Mouse (Mus musculus) hindbrain, embryonic 12.5 days (tissue): ENCODE data around the gene Elmo3. TPM values are rescaled to one million over a fixed set of nuclear protein-coding genes. Genes with fewer than 3 reads are reported as not detected.

Experiments used
- ATAC-seq: fragments of 200-750 bp; cut with Nextera tagmentation; 2 replicates; pipeline ENCODE4 v1.8.0; 2017; ENCODE audit warnings: moderate TSS enrichment; ENCODE audit not compliant: low FRiP score
- H3K27ac ChIP-seq: fragments of 300-500 bp; sonication (generic); 2 replicates; pipeline ENCODE4 v1.5.1; 2016; ENCODE audit warnings: mild to moderate bottlenecking
- H3K27me3 ChIP-seq: fragments of 300-500 bp; sonication (generic); 2 replicates; pipeline ENCODE4 v1.6.1; 2016; ENCODE audit warnings: mild to moderate bottlenecking
- H3K36me3 ChIP-seq: fragments of 300-500 bp; sonication (generic); 2 replicates; pipeline ENCODE4 v1.6.1; 2016; ENCODE audit warnings: mild to moderate bottlenecking
- H3K4me1 ChIP-seq: fragments of 300-500 bp; sonication (generic); 2 replicates; pipeline ENCODE4 v1.6.1; 2016
- H3K4me2 ChIP-seq: fragments of 300-500 bp; sonication (generic); replicated peaks from 2 replicates; pipeline ENCODE4 v1.6.1; 2016; ENCODE audit warnings: mild to moderate bottlenecking
- H3K4me3 ChIP-seq: fragments of 300-500 bp; sonication (generic); 2 replicates; pipeline ENCODE4 v1.5.1; 2016; ENCODE audit warnings: mild to moderate bottlenecking
- H3K9ac ChIP-seq: fragments of 300-500 bp; sonication (generic); 2 replicates; pipeline ENCODE4 v1.6.1; 2016; ENCODE audit warnings: mild to moderate bottlenecking, moderate library complexity
- H3K9me3 ChIP-seq: fragments of 300-500 bp; sonication (generic); replicated peaks from 2 replicates; pipeline ENCODE4 v1.6.1; 2016; ENCODE audit warnings: mild to moderate bottlenecking
- WGBS: fragments of 180-500 bp; shearing (Covaris S2); methylation state at CpG from one replicate; pipeline ENCODE4 v1.1.7; 2016; 5-methylcytosine and 5-hydroxymethylcytosine counted together
- polyA plus RNA-seq: library from polyadenylated mRNA; unstranded; fragments of >200 nt; fragmentation: Nextera tagmentation; extraction: Ambion mirVana; gene quantifications from 2 replicates; pipeline ENCODE4 v1.2.1, GENCODE M21; 2016

The Elmo3 gene
- polyA plus RNA-seq, 1 experiment from 2014 or later, result 3.2 TPM

- Histone ChIP-seq H3K27me3 (peaks cover 34% of the 10 kb centered on the region), H3K4me1 (peaks cover 29% of the 10 kb centered on the region), H3K4me3 (no peak overlapping the region), H3K4me2 (no peak overlapping the region), H3K27ac (no peak overlapping the region), H3K9me3 (no peaks in the 10 kb centered on the region), H3K36me3 (no peaks in the 10 kb centered on the region), H3K9ac (no peak overlapping the region)
- 67% methylated on average over 19 of the region's 19 CpGs for WGBS
- ATAC-seq, result no peak
Observed at GRCm38 (mm10) chr8:105293405-105293804, 12.0 kb upstream of the Elmo3 start.

DNA sequence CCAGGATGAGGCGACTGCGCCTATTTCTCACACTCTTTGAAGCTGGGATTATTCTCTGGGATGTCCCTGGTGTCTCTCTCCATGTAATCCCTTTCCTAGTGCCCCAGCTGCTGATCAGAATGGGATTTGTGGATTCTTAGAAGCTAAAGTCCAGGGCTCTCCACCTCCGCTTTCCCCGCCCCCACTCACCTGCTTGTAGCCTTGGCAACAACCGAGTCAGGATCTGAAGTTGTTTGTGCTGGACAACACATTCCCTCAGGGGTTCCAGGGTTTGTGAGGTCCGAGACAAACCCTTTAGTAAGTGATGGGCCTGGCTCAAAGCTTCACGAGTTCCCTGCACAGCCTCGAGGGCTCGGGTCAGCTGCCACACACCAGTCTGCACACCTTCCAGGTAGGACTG is 10.6 kb upstream of the Elmo3 start:
- Histone ChIP-seq H3K4me1 (peaks cover 30% of the 10 kb centered on the region), H3K27me3 (peaks cover 33% of the 10 kb centered on the region), H3K36me3 (peaks cover 5% of the 10 kb centered on the region), H3K4me3 (no peak overlapping the region), H3K9me3 (no peaks in the 10 kb centered on the region), H3K4me2 (no peak overlapping the region), H3K9ac (no peak overlapping the region), H3K27ac (no peak overlapping the region)
- 71% methylated on average over 9 of the region's 9 CpGs for WGBS
- no peak for ATAC-seq

GRCm38 (mm10) chr8:105295256-105295655 is 10.1 kb upstream of the Elmo3 start:
- no peak for ATAC-seq
- peaks cover 10% of the 10 kb centered on the region for H3K36me3 ChIP-seq
- no peak overlapping the region for H3K27ac ChIP-seq
- peaks cover 29% of the 10 kb centered on the region for H3K27me3 ChIP-seq
- no peak overlapping the region for H3K9ac ChIP-seq
- peaks cover 25% of the 10 kb centered on the region for H3K4me1 ChIP-seq
- H3K9me3 ChIP-seq, result no peaks in the 10 kb centered on the region
- no peak overlapping the region for H3K4me2 ChIP-seq
- H3K4me3 ChIP-seq, result no peak overlapping the region
- WGBS, result 76% methylated on average over 11 of the region's 11 CpGs

- Histone ChIP-seq H3K9me3 (no peaks in the 10 kb centered on the region), H3K27ac (0 out of 2 replicates have a peak within 1 kb of the TSS, but pooled peaks have one; percentile 53), H3K4me3 (0 out of 2 replicates have a peak within 1 kb of the TSS, but pooled peaks have one; percentile 97), H3K27me3 (peaks cover 23% of the 10 kb centered on the region), H3K36me3 (peaks cover 16% of the 10 kb centered on the region), H3K4me1 (peaks cover 18% of the 10 kb centered on the region), H3K4me2 (peak within 1 kb of the TSS; percentile 99), H3K9ac (no peak within 1 kb of the TSS)
- ATAC-seq, result no peak
- WGBS, result 70% methylated on average over 11 of the region's 11 CpGs
Observed at GRCm38 (mm10) chr8:105295895-105296573, 9.4 kb upstream of the Elmo3 start, which contains the start of gene Exoc3l. Gene Exoc3l, minus strand, starts transcription at chr8:105296101.

GRCm38 (mm10) chr8:105297511-105298192 is 7.7 kb upstream of the Elmo3 start, which contains the start of gene E2f4:
Gene E2f4, plus strand, starts transcription at chr8:105297663.
- Histone ChIP-seq H3K9ac (peak within 1 kb of the TSS; percentile 96), H3K4me3 (peak within 1 kb of the TSS; percentile 97), H3K27ac (peak within 1 kb of the TSS; percentile 53; the same call in 1 of the 2 replicates), H3K27me3 (peaks cover 18% of the 10 kb centered on the region), H3K4me1 (peaks cover 18% of the 10 kb centered on the region), H3K36me3 (peaks cover 30% of the 10 kb centered on the region), H3K9me3 (no peaks in the 10 kb centered on the region), H3K4me2 (peak within 1 kb of the TSS; percentile 99)
- under 1% methylated on average over 57 of the region's 58 CpGs for WGBS
- peak; percentile 89 for ATAC-seq

DNA sequence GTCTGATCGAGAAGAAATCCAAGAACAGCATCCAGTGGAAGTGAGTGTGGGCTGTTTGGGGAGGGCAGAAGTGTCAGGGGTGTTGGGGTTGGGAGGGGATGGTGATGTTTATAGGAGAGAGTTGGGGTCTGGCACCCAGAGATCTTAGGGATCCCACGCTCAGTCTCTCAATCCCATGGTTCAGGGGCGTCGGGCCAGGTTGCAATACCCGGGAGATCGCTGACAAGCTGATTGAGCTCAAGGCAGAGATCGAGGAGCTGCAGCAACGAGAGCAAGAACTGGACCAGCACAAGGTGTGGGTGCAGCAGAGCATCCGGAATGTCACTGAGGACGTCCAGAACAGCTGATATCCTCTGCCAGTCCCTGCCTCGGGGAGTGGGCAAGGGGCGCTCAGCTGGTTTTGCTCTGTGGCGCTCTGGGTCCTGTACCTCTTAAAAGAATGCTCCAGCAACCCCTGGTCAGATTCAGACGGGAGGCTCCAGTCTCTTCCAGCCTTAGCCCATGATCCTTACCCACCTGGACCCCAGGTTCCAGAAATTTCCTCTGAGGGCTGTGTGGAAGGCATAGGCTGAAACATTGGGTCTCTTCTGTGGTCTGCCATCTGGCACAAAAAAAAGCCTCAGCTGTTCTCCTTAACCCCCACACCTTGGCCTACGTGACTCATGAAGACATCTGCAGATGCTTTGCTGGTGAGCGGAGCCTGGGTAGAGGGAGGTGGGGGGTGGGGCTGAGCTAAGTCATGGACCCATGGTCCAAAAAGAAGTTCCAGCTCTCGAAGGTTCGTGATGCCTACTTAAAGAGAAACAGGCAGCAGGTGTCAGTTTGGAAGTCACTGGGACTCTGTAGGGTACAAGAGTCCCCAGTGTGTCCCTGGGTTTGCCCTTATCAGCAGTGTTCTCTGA is 6.8 kb upstream of the Elmo3 start:
- H3K27ac ChIP-seq, result no peak overlapping the region
- peak overlapping the region; percentile 99 for H3K4me2 ChIP-seq
- peak overlapping the region; percentile 96 for H3K9ac ChIP-seq
- ATAC-seq, result no peak
- H3K4me3 ChIP-seq, result peak overlapping the region; percentile 97
- 70% methylated on average over 18 of the region's 18 CpGs for WGBS
- peaks cover 8% of the 10 kb centered on the region; the same call in 1 of the 2 replicates for H3K27me3 ChIP-seq
- peaks cover 38% of the 10 kb centered on the region for H3K36me3 ChIP-seq
- peaks cover 18% of the 10 kb centered on the region for H3K4me1 ChIP-seq
- no peaks in the 10 kb centered on the region for H3K9me3 ChIP-seq

DNA sequence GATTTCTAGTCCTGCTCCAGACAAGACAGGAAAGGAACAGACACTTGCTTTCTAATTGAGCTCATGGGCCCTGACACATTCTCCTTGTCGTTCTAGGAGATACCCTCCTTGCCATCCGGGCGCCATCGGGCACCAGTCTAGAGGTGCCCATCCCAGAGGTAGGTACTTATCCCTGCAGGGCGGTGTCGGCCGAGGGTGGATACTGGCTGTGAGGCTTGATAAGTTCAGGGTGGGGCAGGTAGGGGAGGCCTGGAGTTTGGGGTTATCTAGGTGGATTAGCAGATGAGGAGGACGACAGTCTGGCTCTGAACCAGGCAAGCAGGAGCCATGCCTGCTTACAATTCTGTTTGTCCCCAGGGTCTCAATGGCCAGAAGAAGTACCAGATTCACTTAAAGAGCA is 5.4 kb upstream of the Elmo3 start:
- Histone ChIP-seq H3K4me3 (no peak overlapping the region), H3K27me3 (peaks cover 6% of the 10 kb centered on the region; the same call in 1 of the 2 replicates), H3K9ac (no peak overlapping the region), H3K4me2 (no peak overlapping the region), H3K9me3 (no peaks in the 10 kb centered on the region), H3K4me1 (peaks cover 18% of the 10 kb centered on the region), H3K36me3 (peaks cover 49% of the 10 kb centered on the region), H3K27ac (no peak overlapping the region)
- WGBS, result 90% methylated on average over 8 of the region's 8 CpGs
- no peak for ATAC-seq

- Histone ChIP-seq H3K4me1 (peaks cover 21% of the 10 kb centered on the region), H3K9ac (no peak overlapping the region), H3K9me3 (no peaks in the 10 kb centered on the region), H3K4me3 (no peak overlapping the region), H3K4me2 (no peak overlapping the region), H3K36me3 (peaks cover 67% of the 10 kb centered on the region), H3K27ac (no peak overlapping the region), H3K27me3 (no peaks in the 10 kb centered on the region)
- WGBS, result 90% methylated on average over 8 of the region's 8 CpGs
- ATAC-seq, result no peak
Observed at GRCm38 (mm10) chr8:105303396-105303795, 2.0 kb upstream of the Elmo3 start.

DNA sequence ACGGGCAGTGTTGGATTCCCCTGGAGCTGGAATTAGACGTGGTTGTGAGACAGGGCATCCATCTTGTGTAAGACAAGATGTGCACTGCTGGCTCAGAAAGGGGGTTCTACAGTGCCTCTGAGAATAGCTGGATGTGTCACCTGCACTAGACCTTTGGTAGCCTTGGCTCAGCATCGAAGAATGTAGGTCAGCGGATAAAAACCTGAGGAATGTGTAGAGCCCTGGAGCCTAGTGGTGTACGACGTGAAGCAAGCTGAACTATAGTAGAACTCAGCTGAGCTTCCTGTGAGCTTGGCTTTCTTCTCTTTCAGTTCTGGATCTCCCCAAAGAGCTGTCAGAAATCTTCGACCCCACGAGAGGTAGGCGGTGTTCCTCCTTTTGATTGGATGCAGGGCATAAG is 1.5 kb upstream of the Elmo3 start:
- ATAC-seq, result no peak
- H3K9me3 ChIP-seq, result no peaks in the 10 kb centered on the region
- H3K9ac ChIP-seq, result no peak overlapping the region
- peaks cover 70% of the 10 kb centered on the region for H3K36me3 ChIP-seq
- 86% methylated on average over 9 of the region's 9 CpGs for WGBS
- peaks cover 16% of the 10 kb centered on the region for H3K4me1 ChIP-seq
- H3K27me3 ChIP-seq, result no peaks in the 10 kb centered on the region
- no peak overlapping the region for H3K4me3 ChIP-seq
- no peak overlapping the region for H3K4me2 ChIP-seq
- no peak overlapping the region for H3K27ac ChIP-seq

GRCm38 (mm10) chr8:105304325-105305210 is 833 bp upstream of the Elmo3 start:
- Histone ChIP-seq H3K9me3 (no peaks in the 10 kb centered on the region), H3K27me3 (no peaks in the 10 kb centered on the region), H3K9ac (no peak overlapping the region), H3K36me3 (peaks cover 75% of the 10 kb centered on the region), H3K27ac (peak overlapping the region; percentile 9; the same call in 1 of the 2 replicates), H3K4me2 (no peak overlapping the region), H3K4me3 (no peak overlapping the region), H3K4me1 (peaks cover 13% of the 10 kb centered on the region)
- 81% methylated on average over 9 of the region's 9 CpGs for WGBS
- ATAC-seq, result no peak

- Histone ChIP-seq H3K4me2 (peak overlapping the region; percentile 51), H3K27me3 (no peaks in the 10 kb centered on the region), H3K27ac (peak overlapping the region; percentile 37; the same call in 1 of the 2 replicates), H3K4me3 (peak overlapping the region; percentile 18), H3K4me1 (peaks cover 13% of the 10 kb centered on the region), H3K9ac (peak overlapping the region; percentile 51; the same call in 1 of the 2 replicates), H3K36me3 (peaks cover 74% of the 10 kb centered on the region), H3K9me3 (no peaks in the 10 kb centered on the region)
- WGBS, result 60% methylated on average over 5 of the region's 5 CpGs
- peak; percentile 17; the same call in 1 of the 2 replicates for ATAC-seq
Observed at GRCm38 (mm10) chr8:105306146-105306691, 818 bp downstream of the Elmo3 start.
